Mouse (Mus musculus) heart, embryonic 12.5 days (tissue): ENCODE results near the gene Sema6b. TPM values are rescaled to one million over a fixed set of nuclear protein-coding genes. Genes with fewer than 3 reads are reported as not detected.
"Not testable (repeated sequence)": the region's sequence is repeated elsewhere in the genome, so short reads cannot be mapped to it uniquely, and the experiment has no call there.

ENCODE experiments used
- ATAC-seq: fragments of 200-750 bp; cut with Nextera tagmentation; 2 replicates; pipeline ENCODE4 v1.8.0; 2017; ENCODE audit warnings: moderate TSS enrichment, moderate library complexity; ENCODE audit not compliant: insufficient number of reproducible peaks, low FRiP score
- H3K27ac ChIP-seq: fragments of 300-500 bp; sonication (generic); 2 replicates; pipeline ENCODE4 v1.5.1; 2016; ENCODE audit warnings: mild to moderate bottlenecking, moderate library complexity; ENCODE audit not compliant: poor library complexity, severe bottlenecking
- H3K27me3 ChIP-seq: fragments of 300-500 bp; sonication (generic); replicated peaks from 2 replicates; pipeline ENCODE4 v1.6.1; 2016; ENCODE audit warnings: mild to moderate bottlenecking, moderate library complexity
- H3K36me3 ChIP-seq: fragments of 300-500 bp; sonication (generic); 2 replicates; pipeline ENCODE4 v1.6.1; 2016; ENCODE audit warnings: mild to moderate bottlenecking, moderate library complexity
- H3K4me1 ChIP-seq: fragments of 300-500 bp; sonication (generic); replicated peaks from 2 replicates; pipeline ENCODE4 v1.6.1; 2016; ENCODE audit warnings: mild to moderate bottlenecking
- H3K4me2 ChIP-seq: fragments of 300-500 bp; sonication (generic); 2 replicates; pipeline ENCODE4 v1.6.1; 2016; ENCODE audit warnings: mild to moderate bottlenecking, moderate library complexity
- H3K4me3 ChIP-seq: fragments of 300-500 bp; sonication (generic); 2 replicates; pipeline ENCODE4 v1.5.1; 2016; ENCODE audit warnings: mild to moderate bottlenecking
- H3K9ac ChIP-seq: fragments of 300-500 bp; sonication (generic); 2 replicates; pipeline ENCODE4 v1.6.1; 2016; ENCODE audit warnings: mild to moderate bottlenecking, moderate library complexity
- H3K9me3 ChIP-seq: fragments of 300-500 bp; sonication (generic); replicated peaks from 2 replicates; pipeline ENCODE4 v1.6.1; 2016; ENCODE audit warnings: mild to moderate bottlenecking, moderate library complexity
- WGBS: fragments of 180-500 bp; shearing (Covaris S2); methylation state at CpG from one replicate; pipeline ENCODE4 v1.1.7; 2016; 5-methylcytosine and 5-hydroxymethylcytosine counted together
- microRNA-seq: library from miRNA; unstranded; fragments of <30 nt; microRNA quantifications from one replicate; pipeline ENCODE4, GENCODE M21; 2017
- polyA plus RNA-seq: library from polyadenylated mRNA; unstranded; fragments of >200 nt; fragmentation: Nextera tagmentation; extraction: Ambion mirVana; gene quantifications from 2 replicates; pipeline ENCODE4 v1.2.1, GENCODE M21; 2016

Sema6b gene
- polyA plus RNA-seq, 1 experiment from 2014 or later: 0.57 TPM

- peak within 1 kb of the TSS; percentile 59 for H3K27ac ChIP-seq
- peak within 1 kb of the TSS; percentile 93 for H3K4me2 ChIP-seq
- no peaks in the 10 kb centered on the region for H3K9me3 ChIP-seq
- peak within 1 kb of the TSS; percentile 92 for H3K4me3 ChIP-seq
- peaks cover 20% of the 10 kb centered on the region for H3K36me3 ChIP-seq
- H3K27me3 ChIP-seq: no peaks in the 10 kb centered on the region
- under 1% methylated on average over 61 of the region's 61 CpGs for WGBS
- peaks cover 30% of the 10 kb centered on the region for H3K4me1 ChIP-seq
- ATAC-seq: peak; percentile 93
- H3K9ac ChIP-seq: peak within 1 kb of the TSS; percentile 92
Measured at GRCm38 (mm10) chr17:56078880-56079795, 61.0 kb downstream of the Sema6b start, which contains the start of gene Hdgfl2. Hdgfl2 (plus strand) TSS chr17:56079634.

- not testable (repeated sequence) for H3K9ac ChIP-seq, ATAC-seq
- WGBS: 66% methylated on average over 9 of the region's 9 CpGs
Measured at GRCm38 (mm10) chr17:56078361-56078760, 61.8 kb downstream of the Sema6b start.

GRCm38 (mm10) chr17:56077523-56077922 is 62.6 kb downstream of the Sema6b start:
- Histone ChIP-seq H3K27ac (no peak overlapping the region), H3K4me1 (peaks cover 36% of the 10 kb centered on the region), H3K9me3 (no peaks in the 10 kb centered on the region), H3K4me2 (no peak overlapping the region), H3K36me3 (peaks cover 12% of the 10 kb centered on the region), H3K9ac (no peak overlapping the region), H3K4me3 (no peak overlapping the region), H3K27me3 (no peaks in the 10 kb centered on the region)
- ATAC-seq: no peak
- WGBS: 88% methylated on average over 5 of the region's 5 CpGs

More at GRCm38 (mm10) chr17:56078361-56078760, 61.8 kb downstream of the Sema6b start:
- Histone ChIP-seq H3K27ac (peak overlapping the region; percentile 58), H3K4me1 (peaks cover 36% of the 10 kb centered on the region), H3K36me3 (peaks cover 14% of the 10 kb centered on the region), H3K4me3 (peak overlapping the region; percentile 92), H3K4me2 (peak overlapping the region; percentile 60)
- not testable (repeated sequence) for H3K27me3 ChIP-seq, H3K9me3 ChIP-seq

- Histone ChIP-seq H3K4me1 (peaks cover 17% of the 10 kb centered on the region), H3K27ac (peak within 1 kb of the TSS; percentile 96), H3K36me3 (peaks cover 31% of the 10 kb centered on the region), H3K9me3 (no peaks in the 10 kb centered on the region), H3K4me3 (peak within 1 kb of the TSS; percentile 77), H3K9ac (peak within 1 kb of the TSS; percentile 78), H3K4me2 (peak within 1 kb of the TSS; percentile 78), H3K27me3 (no peaks in the 10 kb centered on the region)
- ATAC-seq: peak; percentile 53
- under 1% methylated on average over 35 of the region's 35 CpGs for WGBS
Measured at GRCm38 (mm10) chr17:56074827-56075208, 65.3 kb downstream of the Sema6b start, which contains the start of gene Ubxn6. Ubxn6 (minus strand) TSS chr17:56075028.

DNA sequence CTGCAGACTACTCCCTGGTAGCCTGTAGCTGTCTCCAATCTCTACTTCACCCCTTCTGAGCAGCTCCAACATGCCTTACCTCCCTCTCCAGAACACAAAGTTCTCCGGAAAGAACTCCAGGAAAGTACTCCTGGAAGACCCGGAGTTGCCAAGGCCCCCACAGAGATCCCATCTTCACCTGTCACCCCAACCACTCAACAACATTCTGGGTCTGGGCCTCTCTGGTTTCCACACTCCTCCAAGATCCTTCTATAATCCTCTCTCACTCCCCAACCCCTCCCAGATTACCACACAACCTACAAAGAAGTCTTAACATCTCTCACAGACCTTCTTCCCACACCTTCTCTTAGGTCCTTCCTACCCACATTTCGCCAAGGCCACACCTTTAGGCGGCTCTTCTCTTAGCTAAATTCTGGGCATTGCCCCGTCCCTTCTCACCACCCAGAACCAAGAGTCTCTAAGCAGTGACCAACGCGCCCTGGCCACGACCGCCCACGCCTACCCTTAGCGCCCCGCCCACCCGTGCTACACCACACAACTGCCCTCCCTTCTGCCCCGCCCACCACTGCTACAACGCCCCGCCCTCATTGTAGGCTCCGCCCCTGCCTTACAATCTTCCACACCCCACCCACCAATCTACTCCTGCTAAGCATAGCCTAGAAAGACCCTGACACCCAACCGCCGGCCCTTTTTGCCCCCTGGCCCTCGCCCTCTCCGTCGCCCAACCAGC is 65.9 kb downstream of the Sema6b start:
- peaks cover 17% of the 10 kb centered on the region for H3K4me1 ChIP-seq
- no peaks in the 10 kb centered on the region for H3K27me3 ChIP-seq
- H3K9me3 ChIP-seq: no peaks in the 10 kb centered on the region
- 7% methylated on average over 22 of the region's 22 CpGs for WGBS
- peaks cover 37% of the 10 kb centered on the region for H3K36me3 ChIP-seq
- peak overlapping the region; percentile 78 for H3K9ac ChIP-seq
- peak overlapping the region; percentile 96 for H3K27ac ChIP-seq
- peak overlapping the region; percentile 78 for H3K4me2 ChIP-seq
- peak overlapping the region; percentile 77 for H3K4me3 ChIP-seq
- ATAC-seq: peak; percentile 66

Small RNAs within 50 kb of the gene (microRNA-seq; reads per million reads assigned to microRNA genes)
- not detected for gene Gm44397

Other genes starting within 250 kb of the Sema6b start
- gene Zfp959, start 248.2 kb downstream of the Sema6b start, polyA plus RNA-seq: 7.3 and 8.0 TPM in 2 replicates
- 3.1 and 4.3 TPM in 2 replicates for gene Zfp119b, start 190.8 kb downstream of the Sema6b start, polyA plus RNA-seq
- 0.40 TPM in 1 of 2 replicates, not detected in the other for gene Ebi3, start 187.7 kb downstream of the Sema6b start, polyA plus RNA-seq
- 17.4 and 17.5 TPM in 2 replicates for gene Yju2, start 181.2 kb downstream of the Sema6b start, polyA plus RNA-seq
- 7.2 and 9.2 TPM in 2 replicates for gene Shd, start 169.9 kb downstream of the Sema6b start, polyA plus RNA-seq
- gene Fsd1, start 153.8 kb downstream of the Sema6b start, polyA plus RNA-seq: 5.2 and 5.6 TPM in 2 replicates
- 10.2 and 10.4 TPM in 2 replicates for gene Stap2, start 134.8 kb downstream of the Sema6b start, polyA plus RNA-seq
- 75.4 and 78.7 TPM in 2 replicates for gene Mpnd, start 134.6 kb downstream of the Sema6b start, polyA plus RNA-seq
- gene Sh3gl1, start 103.7 kb downstream of the Sema6b start, polyA plus RNA-seq: 93.2 and 96.6 TPM in 2 replicates
- 22.0 and 22.6 TPM in 2 replicates for gene Chaf1a, start 99.9 kb downstream of the Sema6b start, polyA plus RNA-seq
- gene Ubxn6, start 65.3 kb downstream of the Sema6b start, polyA plus RNA-seq: 35.5 and 39.8 TPM in 2 replicates
- gene Hdgfl2, start 60.7 kb downstream of the Sema6b start, polyA plus RNA-seq: 93.1 and 95.1 TPM in 2 replicates
- gene Plin4, start 30.5 kb downstream of the Sema6b start, polyA plus RNA-seq: 0.05 and 0.12 TPM in 2 replicates
- gene Plin5, start 22.7 kb downstream of the Sema6b start, polyA plus RNA-seq: 0.09 and 0.17 TPM in 2 replicates
- gene Lrg1, start 18.3 kb downstream of the Sema6b start, polyA plus RNA-seq: 0.18 TPM in 1 of 2 replicates, not detected in the other
- gene Tnfaip8l1, start 22.1 kb upstream of the Sema6b start, polyA plus RNA-seq: 4.8 and 5.0 TPM in 2 replicates
- gene Mydgf, start 43.6 kb upstream of the Sema6b start, polyA plus RNA-seq: 72.9 and 73.2 TPM in 2 replicates
- gene Dpp9, start 78.6 kb upstream of the Sema6b start, polyA plus RNA-seq: 27.8 and 28.4 TPM in 2 replicates
- 19.5 and 19.9 TPM in 2 replicates for gene Fem1a, start 116.5 kb upstream of the Sema6b start, polyA plus RNA-seq
- gene Ticam1, start 136.4 kb upstream of the Sema6b start, polyA plus RNA-seq: 8.6 and 9.5 TPM in 2 replicates
- 59.1 and 60.0 TPM in 2 replicates for gene Plin3, start 152.5 kb upstream of the Sema6b start, polyA plus RNA-seq
- gene Arrdc5, start 159.9 kb upstream of the Sema6b start, polyA plus RNA-seq: not detected in 2 replicates
- gene Uhrf1, start 163.0 kb upstream of the Sema6b start, polyA plus RNA-seq: 88.4 and 91.2 TPM in 2 replicates
- 34.3 and 37.1 TPM in 2 replicates for gene Kdm4b, start 185.7 kb upstream of the Sema6b start, polyA plus RNA-seq